Mouse (Mus musculus) kidney, postnatal 36 days (tissue): ENCODE results near the gene Zfp53.

Experiments
- DNase-seq, 2 experiments: peaks; one replicate each; pipeline ENCODE4 v3.0.0; 2021 to 2022; ENCODE audit warnings: mixed read lengths in 2 of 2

Gene Zfp53

GRCm38 (mm10) chr17:21530645-21531330, 42.0 kb downstream of the Zfp53 start:
- DNase-seq: no peak

GRCm38 (mm10) chr17:21531621-21532020, 42.8 kb downstream of the Zfp53 start:
- peak in 1 of 2 experiments; percentile 22 for DNase-seq

- peak; percentile 79 to 80 for DNase-seq
These were observed 43.5 kb downstream of the Zfp53 start for GRCm38 (mm10) chr17:21532101-21532951.

- DNase-seq: no peak
These were observed 45.2 kb downstream of the Zfp53 start for GRCm38 (mm10) chr17:21533961-21534360.

- peak; percentile 33 to 91 for DNase-seq
These were observed 45.8 kb downstream of the Zfp53 start for GRCm38 (mm10) chr17:21534460-21535095.

- DNase-seq: peak; percentile 69 to 78
These were observed 46.6 kb downstream of the Zfp53 start, which contains the start of gene Zfp52 for GRCm38 (mm10) chr17:21535096-21536001. TSS of gene Zfp52 (plus strand) at chr17:21535539.

GRCm38 (mm10) chr17:21536096-21536495, 47.3 kb downstream of the Zfp53 start:
- no peak for DNase-seq

GRCm38 (mm10) chr17:21536676-21537075, 47.9 kb downstream of the Zfp53 start:
- DNase-seq: no peak

DNA sequence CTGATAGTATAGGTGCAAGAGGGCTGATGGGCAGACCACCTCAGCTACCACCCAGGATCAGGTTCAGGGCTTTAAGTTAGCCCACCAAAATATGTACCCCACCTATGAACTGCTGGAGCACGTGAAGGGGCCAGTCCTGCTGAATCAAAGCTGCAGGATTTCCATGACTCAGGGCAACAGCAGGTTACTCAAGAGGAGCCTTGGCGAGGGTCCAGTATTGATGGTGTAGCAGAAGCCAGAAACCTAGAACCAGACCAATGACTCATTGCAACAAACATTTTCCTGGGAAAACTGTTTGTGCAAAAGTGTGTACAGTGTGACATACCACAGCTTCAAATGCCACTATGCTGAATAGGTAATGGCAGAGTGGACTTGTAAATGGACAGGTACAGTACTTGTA, 69.0 kb downstream of the Zfp53 start:
- DNase-seq: peak in 1 of 2 experiments; percentile 6
